Mouse (Mus musculus) embryonic facial prominence, embryonic 14.5 days (tissue): ENCODE data around the gene Siah2. TPM values are rescaled to one million over a fixed set of nuclear protein-coding genes. Genes with fewer than 3 reads are reported as not detected.

ENCODE experiments used
- ATAC-seq: fragments of 200-750 bp; cut with Nextera tagmentation; 2 replicates; pipeline ENCODE4 v1.8.0; 2017; ENCODE audit warnings: low read depth, moderate number of reproducible peaks, moderate TSS enrichment
- DNase-seq: peaks from one replicate; pipeline ENCODE4 v3.0.0-alpha.2; 2015; ENCODE audit warnings: low spot score
- H3K27ac ChIP-seq: fragments of 300-500 bp; sonication (generic); replicated peaks from 2 replicates; pipeline ENCODE4 v1.5.1; 2014; ENCODE audit warnings: low read depth, mild to moderate bottlenecking, low read length, moderate library complexity
- H3K27me3 ChIP-seq: fragments of 300-500 bp; sonication (generic); replicated peaks from 2 replicates; pipeline ENCODE4 v1.6.1; 2014; ENCODE audit warnings: low read length; ENCODE audit not compliant: control insufficient read depth, insufficient read depth
- H3K36me3 ChIP-seq: fragments of 300-500 bp; sonication (generic); 2 replicates; pipeline ENCODE4 v1.6.1; 2014; ENCODE audit warnings: low read length, mixed read lengths; ENCODE audit not compliant: control insufficient read depth, insufficient read depth
- H3K4me1 ChIP-seq: fragments of 300-500 bp; sonication (generic); 2 replicates; pipeline ENCODE4 v1.6.1; 2014; ENCODE audit warnings: antibody characterized with exemption, low read length; ENCODE audit not compliant: control insufficient read depth, insufficient read depth
- H3K4me2 ChIP-seq: fragments of 300-500 bp; sonication (generic); 2 replicates; pipeline ENCODE4 v1.6.1; 2014; ENCODE audit warnings: low read depth, mild to moderate bottlenecking, low read length, moderate library complexity, mixed read lengths
- H3K4me3 ChIP-seq: fragments of 300-500 bp; sonication (generic); 2 replicates; pipeline ENCODE4 v1.5.1; 2014; ENCODE audit warnings: low read depth, mild to moderate bottlenecking, low read length
- H3K9ac ChIP-seq: fragments of 300-500 bp; sonication (generic); 2 replicates; pipeline ENCODE4 v1.6.1; 2014; ENCODE audit warnings: low read depth, mild to moderate bottlenecking, low read length, moderate library complexity, mixed read lengths
- H3K9me3 ChIP-seq: fragments of 300-500 bp; sonication (generic); 2 replicates; pipeline ENCODE4 v1.6.1; 2016; ENCODE audit warnings: low read length; ENCODE audit not compliant: control insufficient read depth
- WGBS: fragments of 180-500 bp; shearing (Covaris S2); extraction: QIAGEN DNeasy Blood & Tissue Kit; methylation state at CpG from one replicate; pipeline ENCODE4 v1.1.7; 2014; 5-methylcytosine and 5-hydroxymethylcytosine counted together
- polyA plus RNA-seq: library from polyadenylated mRNA; unstranded; fragments of >200 nt; fragmentation: Nextera tagmentation; extraction: Ambion mirVana; gene quantifications from 2 replicates; pipeline ENCODE4 v1.2.1, GENCODE M21; 2014

The Siah2 gene
- polyA plus RNA-seq, 1 experiment from 2014 or later: 9.0 TPM

DNA sequence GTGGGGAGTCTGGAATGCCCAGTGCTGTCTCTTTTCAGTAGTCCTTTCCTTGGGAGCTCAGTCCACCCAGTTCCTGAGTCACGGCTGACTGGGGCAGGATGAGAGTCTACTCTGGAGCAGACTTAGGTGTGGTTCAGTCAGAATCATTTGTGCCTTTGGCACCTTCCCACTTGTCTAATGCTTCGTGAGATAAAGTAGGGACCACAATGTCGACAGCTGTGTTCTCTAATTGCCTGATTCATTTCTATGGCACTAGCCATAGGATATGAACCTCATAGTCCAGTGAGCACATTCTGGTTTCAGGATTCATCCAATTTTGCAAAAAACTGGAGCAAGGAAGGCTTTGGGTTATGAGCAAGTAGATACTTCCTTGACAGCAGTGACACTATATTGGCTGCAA, 34.2 kb upstream of the Siah2 start:
- H3K4me1 ChIP-seq: 0 out of 2 replicates have a peak, but pooled peaks cover 7% of the 10 kb centered on the region
- H3K9me3 ChIP-seq: no peaks in the 10 kb centered on the region
- H3K9ac ChIP-seq: no peak overlapping the region
- no peak overlapping the region for H3K4me2 ChIP-seq
- no peaks in the 10 kb centered on the region for H3K27me3 ChIP-seq
- H3K4me3 ChIP-seq: no peak overlapping the region
- H3K27ac ChIP-seq: no peak overlapping the region
- no peaks in the 10 kb centered on the region for H3K36me3 ChIP-seq
- DNase-seq (no peak), ATAC-seq (no peak)
- 83% methylated on average over 3 of the region's 3 CpGs for WGBS

DNA sequence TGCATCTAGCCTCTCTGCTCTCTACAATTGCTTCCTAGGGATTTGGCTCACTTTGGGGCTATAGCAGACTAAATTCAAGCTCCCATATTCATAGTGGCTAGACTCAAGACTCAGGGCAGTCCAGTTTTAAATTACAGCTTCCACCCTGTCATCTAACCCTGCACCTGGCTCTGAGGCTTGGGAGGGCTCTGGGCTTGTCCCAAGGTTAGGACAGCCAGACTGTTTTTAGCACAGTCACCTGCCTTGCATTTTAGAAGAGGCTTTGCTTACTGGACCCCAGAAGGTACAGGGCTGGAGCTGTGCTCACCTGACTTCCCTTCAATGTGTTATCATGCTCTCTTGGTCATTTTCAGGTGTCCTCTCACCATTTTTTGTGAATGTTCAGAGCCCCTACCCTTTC, 32.6 kb upstream of the Siah2 start:
- no peak for ATAC-seq
- no peak for DNase-seq
- 0 out of 2 replicates have a peak, but pooled peaks cover 7% of the 10 kb centered on the region for H3K4me1 ChIP-seq
- H3K4me2 ChIP-seq: no peak overlapping the region
- no peaks in the 10 kb centered on the region for H3K27me3 ChIP-seq
- H3K36me3 ChIP-seq: no peaks in the 10 kb centered on the region
- no peaks in the 10 kb centered on the region for H3K9me3 ChIP-seq
- no peak overlapping the region for H3K9ac ChIP-seq
- no peak overlapping the region for H3K4me3 ChIP-seq
- H3K27ac ChIP-seq: no peak overlapping the region

DNA sequence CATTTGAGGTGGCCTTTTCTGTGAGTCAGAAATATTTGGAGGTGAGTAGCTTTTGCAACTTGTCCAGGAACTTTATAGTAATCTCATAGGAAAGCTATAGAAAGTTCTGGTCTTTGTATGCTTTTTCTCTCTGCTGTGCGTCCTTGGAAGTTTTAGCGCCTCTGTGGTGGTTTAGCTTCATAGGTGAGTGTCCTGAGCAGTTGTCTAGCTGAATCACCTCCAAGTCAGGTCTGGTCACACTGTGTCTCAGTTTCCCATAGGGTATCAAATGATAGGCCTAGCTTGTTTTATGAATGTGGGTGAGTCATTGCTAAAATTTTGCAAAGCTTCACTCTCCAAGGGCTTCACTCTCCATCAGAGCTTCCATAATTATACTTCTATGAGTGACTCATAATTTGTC, 31.5 kb upstream of the Siah2 start:
- WGBS: 94% methylated on average over 2 of the region's 2 CpGs
- H3K4me1 ChIP-seq: no peaks in the 10 kb centered on the region
- no peak overlapping the region for H3K9ac ChIP-seq
- no peak overlapping the region for H3K4me3 ChIP-seq
- H3K4me2 ChIP-seq: no peak overlapping the region
- DNase-seq: no peak
- no peaks in the 10 kb centered on the region for H3K36me3 ChIP-seq
- H3K27me3 ChIP-seq: no peaks in the 10 kb centered on the region
- no peak for ATAC-seq
- no peak overlapping the region for H3K27ac ChIP-seq
- H3K9me3 ChIP-seq: no peaks in the 10 kb centered on the region

- peaks cover 4% of the 10 kb centered on the region; the same call in 1 of the 2 replicates for H3K9me3 ChIP-seq
- H3K4me3 ChIP-seq: no peak overlapping the region
- no peak overlapping the region for H3K27ac ChIP-seq
- no peaks in the 10 kb centered on the region for H3K4me1 ChIP-seq
- 55% methylated on average over 9 of the region's 9 CpGs for WGBS
- DNase-seq (no peak), ATAC-seq (no peak)
- no peak overlapping the region for H3K9ac ChIP-seq
- no peaks in the 10 kb centered on the region for H3K27me3 ChIP-seq
- H3K4me2 ChIP-seq: no peak overlapping the region
- H3K36me3 ChIP-seq: no peaks in the 10 kb centered on the region
Observed at GRCm38 (mm10) chr3:58719461-58720230, 27.4 kb upstream of the Siah2 start.

DNA sequence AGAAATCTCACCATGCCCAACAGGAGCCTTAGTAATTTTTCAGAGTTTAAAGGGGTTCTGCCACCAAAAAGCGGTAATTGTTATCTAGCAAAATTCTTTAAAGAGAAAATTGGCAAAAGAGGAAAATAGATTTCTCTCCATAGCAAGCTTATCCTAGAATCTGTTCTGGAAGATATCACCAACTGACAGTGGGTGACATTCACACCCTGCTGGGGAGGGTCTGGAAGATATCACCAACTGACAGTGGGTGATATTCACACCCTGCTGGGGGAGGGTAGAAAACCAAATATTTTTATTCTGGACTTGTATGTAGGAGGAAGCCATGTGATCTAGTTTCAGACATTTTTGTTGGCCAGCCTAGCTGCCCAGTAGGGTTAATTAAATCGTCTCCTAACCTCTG, 24.5 kb upstream of the Siah2 start:
- Histone ChIP-seq H3K9ac (no peak overlapping the region), H3K4me2 (no peak overlapping the region), H3K4me1 (no peaks in the 10 kb centered on the region), H3K4me3 (no peak overlapping the region), H3K36me3 (no peaks in the 10 kb centered on the region), H3K27me3 (no peaks in the 10 kb centered on the region), H3K27ac (no peak overlapping the region), H3K9me3 (peaks cover 4% of the 10 kb centered on the region; the same call in 1 of the 2 replicates)
- 81% methylated on average over 2 of the region's 2 CpGs for WGBS
- ATAC-seq: no peak
- DNase-seq: no peak

GRCm38 (mm10) chr3:58714767-58715166, 22.6 kb upstream of the Siah2 start:
- no peaks in the 10 kb centered on the region for H3K4me1 ChIP-seq
- no peaks in the 10 kb centered on the region for H3K27me3 ChIP-seq
- no peak overlapping the region for H3K9ac ChIP-seq
- H3K4me2 ChIP-seq: no peak overlapping the region
- H3K4me3 ChIP-seq: no peak overlapping the region
- no peak for ATAC-seq
- H3K9me3 ChIP-seq: peaks cover 4% of the 10 kb centered on the region; the same call in 1 of the 2 replicates
- H3K27ac ChIP-seq: no peak overlapping the region
- no peaks in the 10 kb centered on the region for H3K36me3 ChIP-seq
- DNase-seq: no peak
- WGBS: 84% methylated on average over 2 of the region's 2 CpGs

DNA sequence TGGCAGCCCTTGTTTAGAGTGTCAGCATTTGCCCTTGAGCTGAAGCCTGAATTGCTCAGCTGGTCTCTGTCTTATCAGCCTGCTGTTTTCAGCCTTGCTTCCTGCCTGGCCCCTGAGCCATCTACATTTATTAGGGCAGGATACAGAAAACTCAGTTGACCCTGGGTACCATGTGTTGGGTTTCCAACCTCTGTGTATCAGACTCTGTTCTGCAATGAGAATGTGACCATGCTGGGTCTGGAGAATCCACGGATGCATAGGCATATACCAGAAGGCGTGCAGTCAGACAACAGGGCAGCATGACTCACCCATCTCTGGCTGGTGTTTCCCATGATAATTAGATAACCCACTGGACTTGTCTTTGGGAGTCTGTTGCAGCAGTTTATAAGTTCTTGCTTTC, 21.8 kb upstream of the Siah2 start:
- ATAC-seq: no peak
- H3K27me3 ChIP-seq: no peaks in the 10 kb centered on the region
- H3K36me3 ChIP-seq: no peaks in the 10 kb centered on the region
- no peak overlapping the region for H3K4me2 ChIP-seq
- H3K4me3 ChIP-seq: no peak overlapping the region
- WGBS: 84% methylated on average over 2 of the region's 2 CpGs
- peaks cover 4% of the 10 kb centered on the region; the same call in 1 of the 2 replicates for H3K9me3 ChIP-seq
- no peak for DNase-seq
- no peak overlapping the region for H3K9ac ChIP-seq
- H3K4me1 ChIP-seq: no peaks in the 10 kb centered on the region
- no peak overlapping the region for H3K27ac ChIP-seq

DNA sequence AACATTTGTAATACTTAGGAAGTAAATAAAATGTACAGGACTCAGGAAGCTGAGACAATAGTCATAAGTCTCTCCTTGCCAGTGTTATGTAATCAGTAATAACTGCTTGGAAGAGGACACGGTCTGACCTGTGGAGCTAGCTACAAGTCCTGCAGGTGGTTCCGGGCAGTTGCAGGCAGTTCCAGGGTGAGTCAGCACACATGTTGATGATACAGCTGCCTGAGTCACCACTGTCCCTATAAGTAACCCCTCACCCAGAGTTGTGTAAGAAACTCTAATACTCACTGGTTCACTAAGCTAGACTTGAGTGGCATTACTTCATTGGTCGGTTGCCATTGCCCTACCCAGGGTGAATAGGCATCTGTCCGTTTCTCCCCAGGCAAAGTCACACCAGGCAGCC, 21.0 kb upstream of the Siah2 start:
- Histone ChIP-seq H3K9me3 (peaks cover 4% of the 10 kb centered on the region; the same call in 1 of the 2 replicates), H3K4me3 (no peak overlapping the region), H3K9ac (no peak overlapping the region), H3K27me3 (no peaks in the 10 kb centered on the region), H3K36me3 (no peaks in the 10 kb centered on the region), H3K4me1 (no peaks in the 10 kb centered on the region), H3K4me2 (no peak overlapping the region), H3K27ac (no peak overlapping the region)
- WGBS: 83% methylated on average over 4 of the region's 4 CpGs
- ATAC-seq (no peak), DNase-seq (no peak)

GRCm38 (mm10) chr3:58704547-58704946, 12.3 kb upstream of the Siah2 start:
- no peak overlapping the region for H3K4me3 ChIP-seq
- no peak overlapping the region for H3K9ac ChIP-seq
- DNase-seq (no peak), ATAC-seq (no peak)
- H3K36me3 ChIP-seq: no peaks in the 10 kb centered on the region
- no peaks in the 10 kb centered on the region for H3K27me3 ChIP-seq
- no peaks in the 10 kb centered on the region for H3K9me3 ChIP-seq
- no peaks in the 10 kb centered on the region for H3K4me1 ChIP-seq
- no peak overlapping the region for H3K4me2 ChIP-seq
- no peak overlapping the region for H3K27ac ChIP-seq
- 76% methylated on average over 4 of the region's 4 CpGs for WGBS
